Mouse (Mus musculus): ENCODE measurements around the gene Itfg1.
A peak's percentile ranks its signal among the peaks of the same experiment; 100 is the strongest.

Itfg1 gene

DNA sequence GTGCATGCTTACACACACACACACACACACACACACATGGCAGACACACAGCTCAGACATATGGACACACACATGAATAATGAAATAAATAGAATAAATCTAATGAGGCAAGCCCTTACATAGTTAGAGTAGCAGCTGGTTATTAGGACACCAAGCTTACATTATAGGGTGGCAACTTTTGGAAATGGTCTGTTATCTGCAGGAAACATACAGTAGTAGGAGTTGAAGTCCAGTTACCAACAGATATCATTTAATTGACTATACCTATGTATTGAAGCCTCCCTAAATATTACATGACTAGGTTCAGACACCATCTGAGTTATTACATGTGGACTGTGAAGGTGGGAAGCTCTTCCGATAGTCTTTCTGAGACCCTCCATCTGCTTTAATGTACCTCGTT, 95.7 kb downstream of the Itfg1 start:
- DNase-seq (ENCODE audit: low spot score in 2 of 2), result no peak

- DNase-seq (ENCODE audit: low spot score in 2 of 2), result no peak
Observed at GRCm38 (mm10) chr8:85730545-85730944, 110.2 kb downstream of the Itfg1 start.

DNA sequence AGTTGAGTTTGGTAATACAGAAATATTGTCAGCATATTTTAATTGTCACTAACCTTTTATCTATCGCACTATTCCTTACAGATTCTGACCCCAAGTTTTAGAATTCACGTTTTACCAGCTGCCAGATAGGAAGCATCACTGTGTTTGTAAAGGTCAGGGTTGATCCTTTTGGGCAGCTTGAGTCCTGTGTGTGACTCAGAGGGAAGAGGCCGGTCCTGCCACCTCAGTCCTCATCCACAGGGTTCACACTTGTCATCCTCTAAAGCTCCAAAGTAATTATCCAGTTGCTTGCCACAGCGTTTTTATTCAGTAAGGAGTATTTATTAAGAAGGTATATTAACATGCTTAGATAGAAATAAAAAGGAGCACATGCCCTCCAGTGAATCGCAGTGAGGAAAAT, 123.5 kb downstream of the Itfg1 start:
- DNase-seq (ENCODE audit: low spot score in 2 of 2), result no peak

GRCm38 (mm10) chr8:85716696-85717095, 124.0 kb downstream of the Itfg1 start:
- DNase-seq (ENCODE audit: low spot score in 2 of 2), result no peak

GRCm38 (mm10) chr8:85706988-85707387, 133.7 kb downstream of the Itfg1 start:
- no peak for DNase-seq (ENCODE audit: low spot score in 2 of 2)

DNA sequence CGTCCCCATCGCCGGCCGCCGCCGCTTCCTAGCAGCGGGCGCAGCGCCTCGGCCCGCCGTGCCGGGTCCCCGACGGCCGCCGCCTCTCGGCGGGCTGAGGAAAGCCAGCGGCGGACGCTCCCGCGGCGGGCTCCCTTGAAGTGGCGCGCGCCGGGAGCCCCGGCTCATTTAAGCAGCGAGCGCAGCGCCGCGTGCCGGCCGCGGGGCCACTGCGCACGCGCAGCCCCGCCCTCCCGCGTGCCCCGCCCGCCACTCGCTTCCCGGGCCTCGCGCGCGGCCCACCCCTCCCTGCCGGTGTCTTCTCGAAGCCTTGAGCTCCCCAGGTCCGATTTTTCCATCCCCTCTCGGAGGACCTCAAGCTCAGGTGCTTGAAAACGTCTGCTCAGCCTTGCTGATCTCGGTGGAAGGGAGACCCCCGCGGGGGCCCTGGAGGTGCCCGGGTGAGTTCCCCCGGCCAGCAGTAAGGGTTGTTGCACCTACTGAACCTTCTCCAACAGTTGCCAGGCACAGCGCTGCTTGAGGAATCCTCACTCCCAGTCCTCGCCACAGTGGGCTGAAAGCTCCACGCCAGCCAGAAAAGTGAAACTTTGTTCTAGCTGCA, 139.9 kb downstream of the Itfg1 start, which contains the start of gene Neto2:
Gene Neto2, minus strand, starts transcription at position 174 of the 601 bp plus-strand sequence.
- peak; percentile 46 to 66 for DNase-seq (ENCODE audit: low spot score in 2 of 2)

GRCm38 (mm10) chr8:85700101-85700750, 140.5 kb downstream of the Itfg1 start:
- peak; percentile 20 to 41 for DNase-seq (ENCODE audit: low spot score in 2 of 2)

- DNase-seq (ENCODE audit: low spot score in 2 of 2), result peak; percentile 34 to 72
Observed at GRCm38 (mm10) chr8:85699051-85699450, 141.7 kb downstream of the Itfg1 start.
